Mouse (Mus musculus): Measurements from ENCODE around the gene Fcnb.

Gene Fcnb

GRCm38 (mm10) chr2:28117490-28118308 is 33.0 kb upstream of the Fcnb start:
- no peak for TF ChIP-seq CTCF (conservative IDR thresholded peaks at IDR 0.05; ENCODE audit: low read length)
- no peak for TF ChIP-seq NANOG (IDR thresholded peaks at IDR 0.05; ENCODE audit: borderline replicate concordance, low read length)
- no peak for TF ChIP-seq POU5F1 (IDR thresholded peaks at IDR 0.05; ENCODE audit: borderline replicate concordance, low read length)
- Histone ChIP-seq H3K4me3 (replicated peaks; ENCODE audit: low read length) (no peak overlapping the region), H3K36me3 (ENCODE audit: insufficient read depth, low read length) (no peaks in the 10 kb centered on the region), H3K27me3 (ENCODE audit: insufficient read depth, low read length) (peaks cover 10% of the 10 kb centered on the region; the same call in 1 of the 2 replicates), H3K9me3 (ENCODE audit: low read length) (peaks cover 6% of the 10 kb centered on the region), H3K4me1 (replicated peaks; ENCODE audit: low read depth, low read length) (no peaks in the 10 kb centered on the region)

- Histone ChIP-seq H3K4me3 (replicated peaks; ENCODE audit: low read length) (no peak overlapping the region), H3K27me3 (ENCODE audit: insufficient read depth, low read length) (0 out of 2 replicates have a peak, but pooled peaks cover 2% of the 10 kb centered on the region), H3K36me3 (ENCODE audit: insufficient read depth, low read length) (no peaks in the 10 kb centered on the region), H3K4me1 (replicated peaks; ENCODE audit: low read depth, low read length) (peaks cover 2% of the 10 kb centered on the region; the same call in 1 of the 2 replicates), H3K9me3 (ENCODE audit: low read length) (no peaks in the 10 kb centered on the region)
- no peak for TF ChIP-seq POU5F1 (IDR thresholded peaks at IDR 0.05; ENCODE audit: borderline replicate concordance, low read length)
- TF ChIP-seq CTCF (conservative IDR thresholded peaks at IDR 0.05; ENCODE audit: low read length) = no peak
- no peak for TF ChIP-seq NANOG (IDR thresholded peaks at IDR 0.05; ENCODE audit: borderline replicate concordance, low read length)
Observed at GRCm38 (mm10) chr2:28108763-28109162, 24.1 kb upstream of the Fcnb start.

- Histone ChIP-seq H3K4me3 (replicated peaks; ENCODE audit: low read length) (no peak overlapping the region), H3K4me1 (replicated peaks; ENCODE audit: low read depth, low read length) (peaks cover 2% of the 10 kb centered on the region; the same call in 1 of the 2 replicates), H3K27me3 (ENCODE audit: insufficient read depth, low read length) (0 out of 2 replicates have a peak, but pooled peaks cover 2% of the 10 kb centered on the region), H3K36me3 (ENCODE audit: insufficient read depth, low read length) (no peaks in the 10 kb centered on the region), H3K9me3 (ENCODE audit: low read length) (no peaks in the 10 kb centered on the region)
- no peak for TF ChIP-seq NANOG (IDR thresholded peaks at IDR 0.05; ENCODE audit: borderline replicate concordance, low read length)
- TF ChIP-seq CTCF (conservative IDR thresholded peaks at IDR 0.05; ENCODE audit: low read length) = peak; percentile 51
Observed at GRCm38 (mm10) chr2:28106002-28106401, 21.3 kb upstream of the Fcnb start.

GRCm38 (mm10) chr2:28103653-28104052 is 19.0 kb upstream of the Fcnb start:
- TF ChIP-seq POU5F1 (IDR thresholded peaks at IDR 0.05; ENCODE audit: borderline replicate concordance, low read length) = no peak
- TF ChIP-seq CTCF (conservative IDR thresholded peaks at IDR 0.05; ENCODE audit: low read length) = peak; percentile 29
- Histone ChIP-seq H3K4me1 (replicated peaks; ENCODE audit: low read depth, low read length) (peaks cover 15% of the 10 kb centered on the region), H3K4me3 (replicated peaks; ENCODE audit: low read length) (no peak overlapping the region), H3K36me3 (ENCODE audit: insufficient read depth, low read length) (no peaks in the 10 kb centered on the region), H3K9me3 (ENCODE audit: low read length) (no peaks in the 10 kb centered on the region), H3K27me3 (ENCODE audit: insufficient read depth, low read length) (peaks cover 3% of the 10 kb centered on the region; the same call in 1 of the 2 replicates)

- H3K4me1 ChIP-seq (replicated peaks; ENCODE audit: low read depth, low read length) = peaks cover 20% of the 10 kb centered on the region
- H3K27me3 ChIP-seq (ENCODE audit: insufficient read depth, low read length) = peaks cover 9% of the 10 kb centered on the region
- H3K36me3 ChIP-seq (ENCODE audit: insufficient read depth, low read length) = no peaks in the 10 kb centered on the region
- no peak overlapping the region for H3K4me3 ChIP-seq (replicated peaks; ENCODE audit: low read length)
- TF ChIP-seq NANOG (IDR thresholded peaks at IDR 0.05; ENCODE audit: borderline replicate concordance, low read length) = no peak
- no peak for TF ChIP-seq CTCF (conservative IDR thresholded peaks at IDR 0.05; ENCODE audit: low read length)
- no peak for TF ChIP-seq POU5F1 (IDR thresholded peaks at IDR 0.05; ENCODE audit: borderline replicate concordance, low read length)
- no peaks in the 10 kb centered on the region for H3K9me3 ChIP-seq (ENCODE audit: low read length)
Observed at GRCm38 (mm10) chr2:28101892-28102291, 17.2 kb upstream of the Fcnb start.

- no peak overlapping the region for H3K4me3 ChIP-seq (replicated peaks; ENCODE audit: low read length)
- TF ChIP-seq NANOG (IDR thresholded peaks at IDR 0.05; ENCODE audit: borderline replicate concordance, low read length) = no peak
- TF ChIP-seq POU5F1 (IDR thresholded peaks at IDR 0.05; ENCODE audit: borderline replicate concordance, low read length) = no peak
- no peak for TF ChIP-seq CTCF (conservative IDR thresholded peaks at IDR 0.05; ENCODE audit: low read length)
- no peaks in the 10 kb centered on the region for H3K9me3 ChIP-seq (ENCODE audit: low read length)
- no peaks in the 10 kb centered on the region for H3K36me3 ChIP-seq (ENCODE audit: insufficient read depth, low read length)
- H3K4me1 ChIP-seq (replicated peaks; ENCODE audit: low read depth, low read length) = peaks cover 20% of the 10 kb centered on the region
- peaks cover 9% of the 10 kb centered on the region for H3K27me3 ChIP-seq (ENCODE audit: insufficient read depth, low read length)
Observed at GRCm38 (mm10) chr2:28100796-28101483, 16.3 kb upstream of the Fcnb start.

GRCm38 (mm10) chr2:28098547-28099505 is 14.1 kb upstream of the Fcnb start:
- TF ChIP-seq CTCF (conservative IDR thresholded peaks at IDR 0.05; ENCODE audit: low read length) (no peak), NANOG (IDR thresholded peaks at IDR 0.05; ENCODE audit: borderline replicate concordance, low read length) (no peak), POU5F1 (IDR thresholded peaks at IDR 0.05; ENCODE audit: borderline replicate concordance, low read length) (no peak)
- Histone ChIP-seq H3K9me3 (ENCODE audit: low read length) (no peaks in the 10 kb centered on the region), H3K4me3 (replicated peaks; ENCODE audit: low read length) (peak overlapping the region; percentile 39), H3K4me1 (replicated peaks; ENCODE audit: low read depth, low read length) (peaks cover 18% of the 10 kb centered on the region), H3K36me3 (ENCODE audit: insufficient read depth, low read length) (no peaks in the 10 kb centered on the region), H3K27me3 (ENCODE audit: insufficient read depth, low read length) (peaks cover 9% of the 10 kb centered on the region)

Data from E14TG2a.4 (cell line).